Mouse (Mus musculus): ENCODE data around the gene Ikzf3. TPM values are rescaled to one million over a fixed set of nuclear protein-coding genes. Genes with fewer than 3 reads are reported as not detected.

The Ikzf3 gene
- polyA plus RNA-seq, 2 experiments, result 0.23 to 0.45 TPM

GRCm38 (mm10) chr11:98553966-98554365 lies 8.1 kb upstream of the Ikzf3 start:
- Histone ChIP-seq H3K4me1 (ENCODE audit: control insufficient read depth, insufficient read depth, low read length) (peaks cover 5% of the 10 kb centered on the region; the same call in 1 of the 2 replicates), H3K9me3 (ENCODE audit: control insufficient read depth, low read length) (no peaks in the 10 kb centered on the region), H3K27me3 (ENCODE audit: control insufficient read depth, insufficient read depth, low read length) (peaks cover 16% of the 10 kb centered on the region), H3K27ac (replicated peaks; ENCODE audit: low read depth, low read length) (no peak overlapping the region), H3K4me2 (replicated peaks; ENCODE audit: low read depth, low read length, severe bottlenecking) (no peak overlapping the region), H3K9ac (ENCODE audit: low read depth, low read length, severe bottlenecking) (no peak overlapping the region), H3K4me3 (replicated peaks; ENCODE audit: low read length) (no peak overlapping the region), H3K36me3 (ENCODE audit: control insufficient read depth, insufficient read depth, low read length) (no peaks in the 10 kb centered on the region)
- TF ChIP-seq POLR2A (IDR thresholded peaks at IDR 0.05; ENCODE audit: borderline replicate concordance, extremely low read depth, insufficient read depth, insufficient read length), result no peak
- ATAC-seq (ENCODE audit: low FRiP score, low read depth) (no peak), DNase-seq (ENCODE audit: low spot score) (no peak)
- WGBS, result 94% methylated on average over 4 of the region's 4 CpGs

- no peaks in the 10 kb centered on the region for H3K9me3 ChIP-seq (ENCODE audit: control insufficient read depth, low read length)
- no peaks in the 10 kb centered on the region for H3K36me3 ChIP-seq (ENCODE audit: control insufficient read depth, insufficient read depth, low read length)
- H3K4me3 ChIP-seq (replicated peaks; ENCODE audit: low read length), result peak within 1 kb of the TSS; percentile 66
- under 1% methylated on average over 46 of the region's 51 CpGs for WGBS
- H3K27me3 ChIP-seq (ENCODE audit: control insufficient read depth, insufficient read depth, low read length), result peaks cover 39% of the 10 kb centered on the region
- DNase-seq (ENCODE audit: low spot score), result peak; percentile 90
- H3K27ac ChIP-seq (replicated peaks; ENCODE audit: low read depth, low read length), result peak within 1 kb of the TSS; percentile 45; the same call in 1 of the 2 replicates
- 0 out of 2 replicates have a peak, but pooled peaks have one; percentile 48 for TF ChIP-seq POLR2A (IDR thresholded peaks at IDR 0.05; ENCODE audit: borderline replicate concordance, extremely low read depth, insufficient read depth, insufficient read length)
- peak within 1 kb of the TSS; percentile 57 for H3K9ac ChIP-seq (ENCODE audit: low read depth, low read length, severe bottlenecking)
- peak; percentile 97 for ATAC-seq (ENCODE audit: low FRiP score, low read depth)
- H3K4me2 ChIP-seq (replicated peaks; ENCODE audit: low read depth, low read length, severe bottlenecking), result peak within 1 kb of the TSS; percentile 75
- H3K4me1 ChIP-seq (ENCODE audit: control insufficient read depth, insufficient read depth, low read length), result peaks cover 5% of the 10 kb centered on the region; the same call in 1 of the 2 replicates
These were observed 5.4 kb upstream of the Ikzf3 start, which contains the start of gene Zpbp2 for GRCm38 (mm10) chr11:98550975-98551828. TSS of gene Zpbp2 (plus strand) at chr11:98551097.

GRCm38 (mm10) chr11:98550311-98550974 lies 4.6 kb upstream of the Ikzf3 start:
- H3K36me3 ChIP-seq (ENCODE audit: control insufficient read depth, insufficient read depth, low read length), result no peaks in the 10 kb centered on the region
- DNase-seq (ENCODE audit: low spot score), result no peak
- no peaks in the 10 kb centered on the region for H3K9me3 ChIP-seq (ENCODE audit: control insufficient read depth, low read length)
- 17% methylated on average over 20 of the region's 20 CpGs for WGBS
- peak overlapping the region; percentile 57; the same call in 1 of the 2 replicates for H3K9ac ChIP-seq (ENCODE audit: low read depth, low read length, severe bottlenecking)
- peaks cover 47% of the 10 kb centered on the region for H3K27me3 ChIP-seq (ENCODE audit: control insufficient read depth, insufficient read depth, low read length)
- H3K4me2 ChIP-seq (replicated peaks; ENCODE audit: low read depth, low read length, severe bottlenecking), result peak overlapping the region; percentile 75
- no peak overlapping the region for H3K27ac ChIP-seq (replicated peaks; ENCODE audit: low read depth, low read length)
- TF ChIP-seq POLR2A (IDR thresholded peaks at IDR 0.05; ENCODE audit: borderline replicate concordance, extremely low read depth, insufficient read depth, insufficient read length), result no peak
- peak overlapping the region; percentile 66 for H3K4me3 ChIP-seq (replicated peaks; ENCODE audit: low read length)
- H3K4me1 ChIP-seq (ENCODE audit: control insufficient read depth, insufficient read depth, low read length), result peaks cover 5% of the 10 kb centered on the region; the same call in 1 of the 2 replicates
- no peak for ATAC-seq (ENCODE audit: low FRiP score, low read depth)

GRCm38 (mm10) chr11:98549363-98549762 lies 3.5 kb upstream of the Ikzf3 start:
- Histone ChIP-seq H3K27ac (replicated peaks; ENCODE audit: low read depth, low read length) (no peak overlapping the region), H3K9ac (ENCODE audit: low read depth, low read length, severe bottlenecking) (no peak overlapping the region), H3K4me2 (replicated peaks; ENCODE audit: low read depth, low read length, severe bottlenecking) (no peak overlapping the region), H3K9me3 (ENCODE audit: control insufficient read depth, low read length) (no peaks in the 10 kb centered on the region), H3K4me3 (replicated peaks; ENCODE audit: low read length) (no peak overlapping the region), H3K27me3 (ENCODE audit: control insufficient read depth, insufficient read depth, low read length) (peaks cover 50% of the 10 kb centered on the region), H3K4me1 (ENCODE audit: control insufficient read depth, insufficient read depth, low read length) (peaks cover 5% of the 10 kb centered on the region; the same call in 1 of the 2 replicates), H3K36me3 (ENCODE audit: control insufficient read depth, insufficient read depth, low read length) (no peaks in the 10 kb centered on the region)
- DNase-seq (ENCODE audit: low spot score) (no peak), ATAC-seq (ENCODE audit: low FRiP score, low read depth) (no peak)
- 69% methylated on average over 4 of the region's 4 CpGs for WGBS
- TF ChIP-seq POLR2A (IDR thresholded peaks at IDR 0.05; ENCODE audit: borderline replicate concordance, extremely low read depth, insufficient read depth, insufficient read length), result no peak

GRCm38 (mm10) chr11:98547308-98547693 lies 1.5 kb upstream of the Ikzf3 start:
- Histone ChIP-seq H3K27ac (replicated peaks; ENCODE audit: low read depth, low read length) (no peak overlapping the region), H3K9ac (ENCODE audit: low read depth, low read length, severe bottlenecking) (no peak overlapping the region), H3K4me3 (replicated peaks; ENCODE audit: low read length) (no peak overlapping the region), H3K9me3 (ENCODE audit: control insufficient read depth, low read length) (no peaks in the 10 kb centered on the region), H3K36me3 (ENCODE audit: control insufficient read depth, insufficient read depth, low read length) (no peaks in the 10 kb centered on the region), H3K4me1 (ENCODE audit: control insufficient read depth, insufficient read depth, low read length) (peaks cover 5% of the 10 kb centered on the region; the same call in 1 of the 2 replicates), H3K4me2 (replicated peaks; ENCODE audit: low read depth, low read length, severe bottlenecking) (no peak overlapping the region), H3K27me3 (ENCODE audit: control insufficient read depth, insufficient read depth, low read length) (peaks cover 65% of the 10 kb centered on the region)
- 56% methylated on average over 3 of the region's 3 CpGs for WGBS
- TF ChIP-seq POLR2A (IDR thresholded peaks at IDR 0.05; ENCODE audit: borderline replicate concordance, extremely low read depth, insufficient read depth, insufficient read length), result no peak
- ATAC-seq (ENCODE audit: low FRiP score, low read depth) (no peak), DNase-seq (ENCODE audit: low spot score) (no peak)
